Mouse (Mus musculus) thymus, adult 2 months (tissue): Measurements from ENCODE around the gene 4930503B20Rik. TPM values are rescaled to one million over a fixed set of nuclear protein-coding genes. Genes with fewer than 3 reads are reported as not detected.
A peak's percentile ranks its signal among the peaks of the same experiment; 100 is the strongest.

Experiments used
- DNase-seq: peaks from one replicate; pipeline ENCODE4 v3.0.0; 2021
- H3K27ac ChIP-seq: fragments of 200-500 bp; 2 replicates; pipeline ENCODE4 v1.5.1; 2012; ENCODE audit warnings: low read length, control low read depth; ENCODE audit not compliant: control insufficient read depth, insufficient read depth
- H3K27me3 ChIP-seq: fragments of 200-500 bp; 2 replicates; pipeline ENCODE4 v1.6.1; 2012; ENCODE audit warnings: mild to moderate bottlenecking, low read length, moderate library complexity, mixed read lengths; ENCODE audit not compliant: control insufficient read depth, insufficient read depth
- H3K36me3 ChIP-seq: fragments of 200-500 bp; 2 replicates; pipeline ENCODE4 v1.6.1; 2012; ENCODE audit warnings: mild to moderate bottlenecking, low read length, moderate library complexity; ENCODE audit not compliant: control insufficient read depth, insufficient read depth
- H3K4me1 ChIP-seq: fragments of 200-500 bp; replicated peaks from 2 replicates; pipeline ENCODE4 v1.6.1; 2012; ENCODE audit warnings: low read length; ENCODE audit not compliant: control insufficient read depth, insufficient read depth
- H3K4me3 ChIP-seq: fragments of 200-500 bp; 2 replicates; pipeline ENCODE4 v1.5.1; 2012; ENCODE audit warnings: mild to moderate bottlenecking, low read length, control low read depth, moderate library complexity; ENCODE audit not compliant: control insufficient read depth, insufficient read depth
- CTCF ChIP-seq: fragments of 200-500 bp; IDR thresholded peaks from 2 replicates; pipeline ENCODE4 v1.5.1; 2012; ENCODE audit warnings: mild to moderate bottlenecking, control low read depth, low read length, moderate library complexity, borderline replicate concordance; ENCODE audit not compliant: control insufficient read depth, poor library complexity, insufficient read depth; ENCODE audit errors: extremely low read depth
- POLR2A ChIP-seq: fragments of 200-500 bp; IDR thresholded peaks from 2 replicates; pipeline ENCODE4 v1.6.1; 2012; ENCODE audit warnings: mild to moderate bottlenecking, low read length, control low read depth, moderate library complexity; ENCODE audit not compliant: control insufficient read depth, poor library complexity, insufficient read depth; ENCODE audit errors: extremely low read depth
- WGBS: fragments of 180-500 bp; shearing (Covaris S2); methylation state at CpG from one replicate; pipeline ENCODE4 v1.1.7; 2018; 5-methylcytosine and 5-hydroxymethylcytosine counted together
- polyA plus RNA-seq: library from polyadenylated mRNA; depleted of rRNA; stranded (reverse); fragments of >200 nt; gene quantifications from 2 replicates; pipeline ENCODE4 v1.2.3, GENCODE M21; 2012; rRNA removed

4930503B20Rik gene
- 0.05 TPM in 1 of 2 replicates, not detected in the other for polyA plus RNA-seq

GRCm38 (mm10) chr3:146651217-146651616 is at the start of gene 4930503B20Rik:
Gene 4930503B20Rik (minus strand): TSS chr3:146651317.
- no peaks in the 10 kb centered on the region for H3K36me3 ChIP-seq
- TF ChIP-seq POLR2A (no peak), CTCF (no peak)
- H3K4me3 ChIP-seq: no peak within 1 kb of the TSS
- H3K27ac ChIP-seq: no peak within 1 kb of the TSS
- no peaks in the 10 kb centered on the region for H3K27me3 ChIP-seq
- DNase-seq: no peak
- no peaks in the 10 kb centered on the region for H3K4me1 ChIP-seq
- WGBS: 96% methylated on average over 3 of the region's 3 CpGs

GRCm38 (mm10) chr3:146700051-146700450 is 48.9 kb upstream of the 4930503B20Rik start:
- Histone ChIP-seq H3K27me3 (no peaks in the 10 kb centered on the region), H3K4me3 (no peak overlapping the region), H3K27ac (no peak overlapping the region), H3K36me3 (no peaks in the 10 kb centered on the region), H3K4me1 (peaks cover 5% of the 10 kb centered on the region)
- DNase-seq: no peak
- WGBS: 90% methylated on average over 11 of the region's 11 CpGs
- no peak for TF ChIP-seq CTCF
- TF ChIP-seq POLR2A: no peak

- TF ChIP-seq POLR2A (no peak), CTCF (no peak)
- Histone ChIP-seq H3K27me3 (no peaks in the 10 kb centered on the region), H3K36me3 (no peaks in the 10 kb centered on the region), H3K4me1 (peaks cover 5% of the 10 kb centered on the region; the same call in 1 of the 2 replicates), H3K4me3 (no peak overlapping the region), H3K27ac (no peak overlapping the region)
- DNase-seq: no peak
- 12% methylated on average over 11 of the region's 11 CpGs for WGBS
These were observed 47.9 kb upstream of the 4930503B20Rik start for GRCm38 (mm10) chr3:146698982-146699381.

- Histone ChIP-seq H3K36me3 (no peaks in the 10 kb centered on the region), H3K27ac (no peak overlapping the region), H3K4me1 (no peaks in the 10 kb centered on the region; the same call in 1 of the 2 replicates), H3K27me3 (no peaks in the 10 kb centered on the region), H3K4me3 (no peak overlapping the region)
- no peak for DNase-seq
- TF ChIP-seq POLR2A (no peak), CTCF (no peak)
- WGBS: 89% methylated on average over 5 of the region's 5 CpGs
These were observed 41.4 kb upstream of the 4930503B20Rik start for GRCm38 (mm10) chr3:146692547-146692946.

GRCm38 (mm10) chr3:146687121-146687725 is 36.1 kb upstream of the 4930503B20Rik start:
- Histone ChIP-seq H3K27ac (no peak overlapping the region), H3K27me3 (no peaks in the 10 kb centered on the region), H3K4me1 (peaks cover 18% of the 10 kb centered on the region), H3K36me3 (no peaks in the 10 kb centered on the region), H3K4me3 (no peak overlapping the region)
- DNase-seq: no peak
- TF ChIP-seq POLR2A (no peak), CTCF (no peak)
- WGBS: 44% methylated on average over 4 of the region's 4 CpGs

GRCm38 (mm10) chr3:146686428-146686827 is 35.3 kb upstream of the 4930503B20Rik start:
- Histone ChIP-seq H3K27ac (peak overlapping the region; percentile 27; the same call in 1 of the 2 replicates), H3K27me3 (no peaks in the 10 kb centered on the region), H3K4me3 (no peak overlapping the region), H3K4me1 (peaks cover 20% of the 10 kb centered on the region), H3K36me3 (no peaks in the 10 kb centered on the region)
- WGBS: 23% methylated on average over 8 of the region's 8 CpGs
- no peak for DNase-seq
- TF ChIP-seq POLR2A (no peak), CTCF (no peak)
